Comparison of ENCODE assay signal across 8 mouse cellular contexts in genomic region chr17:32992699-32993474, GRCm38 (mm10). TPM values are rescaled to one million over a fixed set of nuclear protein-coding genes. Genes with fewer than 3 reads are reported as not detected.
DNase-seq lines count a peak whose midpoint lies in the region; ATAC-seq lines count a peak whose summit lies in the region.

Gene Zfp952 (plus strand): TSS chr17:32993129.

- H3K9ac ChIP-seq in heart, embryonic 14.5 days (ENCODE audit: low read length), result peak within 1 kb of the TSS; percentile 79
- H3K9ac ChIP-seq in liver, embryonic 13.5 days, result peak within 1 kb of the TSS; percentile 80
- H3K9ac ChIP-seq in stomach, embryonic 16.5 days (ENCODE audit: low read length), result peak within 1 kb of the TSS; percentile 83

- peak; percentile 79 for DNase-seq in c-Kit-negative CD71-positive TER-119-positive erythroid progenitor cells, embryonic 14.5 days (ENCODE audit: low read depth, low spot score)
- DNase-seq in fibroblast of lung, adult 2 months (ENCODE audit: low read depth), result peak; percentile 92
- peak; percentile 93 for DNase-seq in kidney, postnatal 14 days
- DNase-seq in liver, embryonic 13.5 days, result peak; percentile 72
- DNase-seq in neural tube, embryonic 10.5 days (ENCODE audit: extremely low spot score, low spot score), result peak; percentile 78

- peak within 1 kb of the TSS; percentile 69 to 73 for H3K4me3 ChIP-seq in heart, embryonic 14.5 days (ENCODE audit: control insufficient read depth in 1 of 2, insufficient read depth in 1 of 2, low read depth in 1 of 2, low read length in 2 of 2)
- H3K4me3 ChIP-seq in liver, embryonic 13.5 days (replicated peaks), result peak within 1 kb of the TSS; percentile 77
- peak within 1 kb of the TSS; percentile 76 for H3K4me3 ChIP-seq in stomach, embryonic 16.5 days (replicated peaks; ENCODE audit: low read length)

- 3% methylated on average over 21 of the region's 21 CpGs for WGBS in heart, embryonic 14.5 days
- WGBS in liver, embryonic 13.5 days (ENCODE audit: insufficient replicate concordance), result 2% methylated on average over 21 of the region's 21 CpGs
- 2% methylated on average over 21 of the region's 21 CpGs for WGBS in stomach, embryonic 16.5 days

- no peaks in the 10 kb centered on the region for H3K9me3 ChIP-seq in heart, embryonic 14.5 days (ENCODE audit: control insufficient read depth, low read length)
- H3K9me3 ChIP-seq in liver, embryonic 13.5 days (replicated peaks), result no peaks in the 10 kb centered on the region
- H3K9me3 ChIP-seq in stomach, embryonic 16.5 days (replicated peaks; ENCODE audit: control insufficient read depth, low read length), result no peaks in the 10 kb centered on the region

- H3K27ac ChIP-seq in heart, embryonic 14.5 days (replicated peaks in 1 of 2; ENCODE audit: control insufficient read depth in 1 of 2, insufficient read depth in 1 of 2, low read depth in 2 of 2, low read length in 2 of 2), result peak within 1 kb of the TSS; percentile 47 to 65; a peak in 3 of 4 replicates
- peak within 1 kb of the TSS; percentile 63; the same call in 1 of the 2 replicates for H3K27ac ChIP-seq in liver, embryonic 13.5 days
- peak within 1 kb of the TSS; percentile 81 for H3K27ac ChIP-seq in stomach, embryonic 16.5 days (ENCODE audit: low read length)

- H3K36me3 ChIP-seq in heart, embryonic 14.5 days (ENCODE audit: control insufficient read depth, insufficient read depth, low read length), result peaks cover 11% of the 10 kb centered on the region
- peaks cover 16% of the 10 kb centered on the region for H3K36me3 ChIP-seq in liver, embryonic 13.5 days
- peaks cover 6% of the 10 kb centered on the region for H3K36me3 ChIP-seq in stomach, embryonic 16.5 days (ENCODE audit: control insufficient read depth, insufficient read depth, low read length)

- peak within 1 kb of the TSS; percentile 63 for H3K4me2 ChIP-seq in heart, embryonic 14.5 days (ENCODE audit: low read length)
- H3K4me2 ChIP-seq in liver, embryonic 13.5 days, result peak within 1 kb of the TSS; percentile 83
- H3K4me2 ChIP-seq in stomach, embryonic 16.5 days (ENCODE audit: low read depth, low read length), result peak within 1 kb of the TSS; percentile 86

- H3K27me3 ChIP-seq in heart, embryonic 14.5 days (ENCODE audit: control insufficient read depth, insufficient read depth, low read length), result no peaks in the 10 kb centered on the region
- no peaks in the 10 kb centered on the region for H3K27me3 ChIP-seq in liver, embryonic 13.5 days
- H3K27me3 ChIP-seq in stomach, embryonic 16.5 days (ENCODE audit: control insufficient read depth, insufficient read depth, low read length), result no peaks in the 10 kb centered on the region

- peak; percentile 99 for ATAC-seq in CD4-positive, CD25-positive, alpha-beta regulatory T cell, adult 4 months
- peak; percentile 88 for ATAC-seq in heart, embryonic 14.5 days (ENCODE audit: insufficient number of reproducible peaks, insufficient read depth, low FRiP score, low read depth)
- ATAC-seq in liver, embryonic 13.5 days (ENCODE audit: low read depth), result peak; percentile 94
- peak; percentile 93 for ATAC-seq in stomach, embryonic 16.5 days (ENCODE audit: insufficient read depth, low FRiP score)

- peaks cover 5% of the 10 kb centered on the region in 2 experiments; a peak in 3 of 4 replicates for H3K4me1 ChIP-seq in heart, embryonic 14.5 days (ENCODE audit: control insufficient read depth in 2 of 2, insufficient read depth in 2 of 2, low read length in 2 of 2)
- peaks cover 18% of the 10 kb centered on the region for H3K4me1 ChIP-seq in liver, embryonic 13.5 days (replicated peaks)
- H3K4me1 ChIP-seq in stomach, embryonic 16.5 days (ENCODE audit: control insufficient read depth, insufficient read depth, low read length), result peaks cover 6% of the 10 kb centered on the region

RNA-seq across cellular contexts. Expression of gene Zfp952, which starts in this region (rescaled TPM):
- 10 to 100 TPM; 14.7 to 17.3 TPM for polyA plus RNA-seq in CD4-positive, CD25-positive, alpha-beta regulatory T cell, adult 4 months (2017; shearing (Covaris generic))
- 9.5 TPM in 2 replicates for polyA plus RNA-seq in heart, embryonic 14.5 days (2014; fragmentation: Nextera tagmentation; extraction: Ambion mirVana)
- polyA plus RNA-seq in liver, embryonic 13.5 days (2015; fragmentation: Nextera tagmentation; extraction: Ambion mirVana), result 3.5 and 4.0 TPM in 2 replicates
- 11.1 and 11.8 TPM in 2 replicates for polyA plus RNA-seq in stomach, embryonic 16.5 days (2015; fragmentation: Nextera tagmentation; extraction: Ambion mirVana)

Comparison
In these comparisons a context has a peak if more than half of its experiments do, and no peak if none do; other contexts are left out.
1. Peak in every context shown above with its lines: DNase-seq, ATAC-seq, H3K4me3 ChIP-seq and H3K27ac ChIP-seq.